Mouse (Mus musculus): ENCODE measurements around the gene Gm49322.

DNA sequence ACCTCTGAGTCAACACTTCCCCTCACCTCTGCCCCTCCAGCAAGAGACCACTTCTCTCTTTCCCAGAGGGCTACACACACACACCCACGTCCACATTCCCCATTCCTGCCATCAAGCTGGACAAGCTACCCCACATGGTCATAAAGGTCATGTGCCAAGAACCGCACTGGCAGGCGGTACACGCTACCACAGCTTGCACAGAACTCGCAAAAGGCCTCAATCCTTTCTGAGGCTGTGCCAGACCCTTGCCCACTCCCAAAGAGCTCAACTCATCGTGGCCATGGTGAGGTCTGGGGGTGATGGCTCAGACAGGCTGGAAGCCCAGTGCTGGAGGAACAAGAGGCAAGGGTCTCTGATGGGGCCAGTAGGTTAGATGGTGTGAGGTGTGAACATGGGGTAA lies 49.0 kb downstream of the Gm49322 start:
- TF ChIP-seq CTCF (IDR thresholded peaks at IDR 0.05; ENCODE audit: control insufficient read depth, insufficient read depth, insufficient replicate concordance, low read depth, low read length) (no peak), POLR2A (IDR thresholded peaks at IDR 0.05; ENCODE audit: control insufficient read depth, low read depth, low read length) (no peak)
